Mouse (Mus musculus) intestine, embryonic 16.5 days (tissue): ENCODE measurements around the gene Cdc42bpg. TPM values are rescaled to one million over a fixed set of nuclear protein-coding genes. Genes with fewer than 3 reads are reported as not detected.
A peak's percentile ranks its signal among the peaks of the same experiment; 100 is the strongest.

Experiments
- ATAC-seq: fragments of 200-750 bp; cut with Nextera tagmentation; 2 replicates; pipeline ENCODE4 v1.8.0; 2017; ENCODE audit warnings: moderate TSS enrichment, moderate library complexity
- H3K27ac ChIP-seq: fragments of 300-500 bp; sonication (generic); 2 replicates; pipeline ENCODE4 v1.5.1; 2014; ENCODE audit warnings: mild to moderate bottlenecking, low read length
- H3K27me3 ChIP-seq: fragments of 300-500 bp; sonication (generic); replicated peaks from 2 replicates; pipeline ENCODE4 v1.6.1; 2014; ENCODE audit warnings: low read length, control low read depth, mixed read lengths; ENCODE audit not compliant: control insufficient read depth, insufficient read depth
- H3K36me3 ChIP-seq: fragments of 300-500 bp; sonication (generic); 2 replicates; pipeline ENCODE4 v1.6.1; 2014; ENCODE audit warnings: low read length, control low read depth; ENCODE audit not compliant: control insufficient read depth, insufficient read depth
- H3K4me1 ChIP-seq: fragments of 300-500 bp; sonication (generic); 2 replicates; pipeline ENCODE4 v1.6.1; 2014; ENCODE audit warnings: low read length, control low read depth, mixed read lengths; ENCODE audit not compliant: control insufficient read depth, insufficient read depth
- H3K4me2 ChIP-seq: fragments of 300-500 bp; sonication (generic); 2 replicates; pipeline ENCODE4 v1.6.1; 2014; ENCODE audit warnings: low read depth, low read length, control low read depth
- H3K4me3 ChIP-seq: fragments of 300-500 bp; sonication (generic); 2 replicates; pipeline ENCODE4 v1.5.1; 2014; ENCODE audit warnings: mild to moderate bottlenecking, low read length
- H3K9ac ChIP-seq: fragments of 300-500 bp; sonication (generic); 2 replicates; pipeline ENCODE4 v1.6.1; 2014; ENCODE audit warnings: low read depth, low read length
- H3K9me3 ChIP-seq: fragments of 300-500 bp; sonication (generic); 2 replicates; pipeline ENCODE4 v1.6.1; 2016; ENCODE audit warnings: low read length, control low read depth; ENCODE audit not compliant: control insufficient read depth
- WGBS: fragments of 180-500 bp; shearing (Covaris S2); extraction: QIAGEN DNeasy Blood & Tissue Kit; methylation state at CpG from one replicate; pipeline ENCODE4 v1.1.7; 2014; 5-methylcytosine and 5-hydroxymethylcytosine counted together
- polyA plus RNA-seq: library from polyadenylated mRNA; unstranded; fragments of >200 nt; fragmentation: Nextera tagmentation; extraction: Ambion mirVana; gene quantifications from 2 replicates; pipeline ENCODE4 v1.2.1, GENCODE M21; 2015

Gene Cdc42bpg
- polyA plus RNA-seq, 1 experiment from 2014 or later = 1.2 TPM

DNA sequence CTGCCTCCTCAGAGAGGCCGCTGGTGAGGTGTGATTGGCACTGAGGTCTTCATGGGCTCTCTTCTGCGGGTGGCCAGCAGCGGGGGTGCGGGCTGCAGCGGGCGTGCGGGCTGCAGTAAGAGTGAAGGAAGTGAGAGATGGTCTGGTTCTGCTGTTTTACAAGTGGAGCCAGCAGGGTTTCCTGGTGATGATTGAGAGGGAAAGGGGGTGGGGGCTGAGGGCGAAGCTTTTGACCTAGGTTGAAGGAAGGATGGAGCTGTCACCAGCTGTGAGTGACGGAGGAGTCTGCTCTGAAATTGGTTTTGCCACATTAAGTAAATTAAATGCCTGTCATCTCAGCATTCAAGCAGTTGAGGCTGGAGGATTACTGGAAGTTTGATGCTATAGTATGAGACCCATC is 42.5 kb downstream of the Cdc42bpg start:
- no peaks in the 10 kb centered on the region for H3K36me3 ChIP-seq
- H3K9ac ChIP-seq = no peak overlapping the region
- no peak overlapping the region for H3K4me3 ChIP-seq
- H3K9me3 ChIP-seq = no peaks in the 10 kb centered on the region
- no peaks in the 10 kb centered on the region for H3K27me3 ChIP-seq
- WGBS = 77% methylated on average over 9 of the region's 9 CpGs
- no peak overlapping the region for H3K4me2 ChIP-seq
- no peak for ATAC-seq
- no peak overlapping the region for H3K27ac ChIP-seq
- no peaks in the 10 kb centered on the region; the same call in 1 of the 2 replicates for H3K4me1 ChIP-seq

DNA sequence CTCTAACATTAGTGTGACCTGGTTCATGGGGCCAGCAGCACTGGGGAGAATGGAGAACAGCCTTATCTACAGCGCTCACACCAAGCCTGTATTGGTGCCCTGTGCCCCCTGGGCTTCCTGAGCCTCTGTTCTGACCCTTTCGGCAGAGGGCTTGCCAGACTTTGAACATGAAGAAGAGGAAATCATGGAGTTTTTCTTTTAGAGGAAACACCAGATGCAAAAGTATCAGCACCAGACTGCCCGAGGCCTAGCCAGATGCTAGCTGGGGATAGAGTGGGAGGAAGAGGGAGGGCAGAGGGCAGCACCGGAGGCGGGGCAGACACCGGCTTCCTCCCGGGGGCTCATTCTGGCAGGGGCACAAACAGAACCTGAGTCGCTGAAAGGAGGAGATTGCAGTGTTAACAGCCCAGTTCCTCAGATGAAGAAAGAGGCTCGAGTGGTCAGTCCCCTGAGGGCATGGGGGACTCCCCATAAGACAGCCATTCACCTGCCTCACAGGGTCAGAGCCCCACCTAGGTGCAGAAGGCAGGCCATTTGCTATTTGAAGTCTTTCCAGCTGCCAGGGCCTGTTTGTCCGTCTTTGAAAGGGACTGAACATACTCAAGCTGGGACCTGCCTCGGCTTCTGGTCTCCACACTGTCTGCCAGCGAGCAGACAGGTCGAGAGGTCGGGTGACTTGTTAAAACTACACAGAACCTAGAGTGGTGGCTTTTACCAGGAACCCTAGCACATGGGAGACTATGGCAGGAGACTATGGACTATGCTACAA is 43.1 kb downstream of the Cdc42bpg start:
- Histone ChIP-seq H3K27ac (no peak overlapping the region), H3K4me1 (no peaks in the 10 kb centered on the region; the same call in 1 of the 2 replicates), H3K9me3 (no peaks in the 10 kb centered on the region), H3K4me2 (no peak overlapping the region), H3K9ac (no peak overlapping the region), H3K4me3 (no peak overlapping the region), H3K27me3 (no peaks in the 10 kb centered on the region), H3K36me3 (no peaks in the 10 kb centered on the region)
- ATAC-seq = peak; percentile 31; the same call in 1 of the 2 replicates
- WGBS = 40% methylated on average over 14 of the region's 14 CpGs

DNA sequence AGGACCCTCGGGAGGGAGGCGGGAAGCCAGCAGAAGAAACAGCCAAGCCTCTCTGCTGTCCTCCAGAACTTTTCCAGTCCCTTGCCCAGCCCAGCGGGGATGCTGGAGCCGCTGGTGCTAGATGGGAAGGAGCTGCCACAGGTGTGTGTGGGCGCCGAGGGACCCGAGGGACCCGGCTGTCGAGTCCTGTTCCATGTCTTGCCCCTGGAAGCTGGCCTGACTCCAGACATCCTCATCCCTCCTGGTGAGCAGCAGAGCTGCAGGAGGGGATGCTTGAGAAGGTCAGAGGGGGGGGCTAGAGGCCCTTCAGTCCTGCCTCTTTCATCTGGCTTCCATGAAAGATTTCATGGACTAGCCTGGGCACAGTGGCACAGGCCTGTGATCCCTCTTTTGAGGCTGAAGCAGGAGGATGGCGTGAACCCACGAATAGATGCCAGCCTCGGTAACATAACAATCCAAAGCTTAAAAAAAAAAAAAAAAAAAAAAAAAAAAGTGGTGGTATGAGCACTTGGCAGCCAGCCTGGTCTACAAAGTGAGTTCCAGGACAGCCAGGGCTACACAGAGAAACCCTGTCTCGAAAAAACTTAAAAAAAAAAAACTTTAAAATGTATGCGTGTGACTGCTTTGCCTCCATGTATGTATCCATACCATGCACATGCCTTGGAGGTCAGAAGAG is 45.3 kb downstream of the Cdc42bpg start:
- 70% methylated on average over 14 of the region's 14 CpGs for WGBS
- Histone ChIP-seq H3K9me3 (no peaks in the 10 kb centered on the region), H3K9ac (no peak overlapping the region)

DNA sequence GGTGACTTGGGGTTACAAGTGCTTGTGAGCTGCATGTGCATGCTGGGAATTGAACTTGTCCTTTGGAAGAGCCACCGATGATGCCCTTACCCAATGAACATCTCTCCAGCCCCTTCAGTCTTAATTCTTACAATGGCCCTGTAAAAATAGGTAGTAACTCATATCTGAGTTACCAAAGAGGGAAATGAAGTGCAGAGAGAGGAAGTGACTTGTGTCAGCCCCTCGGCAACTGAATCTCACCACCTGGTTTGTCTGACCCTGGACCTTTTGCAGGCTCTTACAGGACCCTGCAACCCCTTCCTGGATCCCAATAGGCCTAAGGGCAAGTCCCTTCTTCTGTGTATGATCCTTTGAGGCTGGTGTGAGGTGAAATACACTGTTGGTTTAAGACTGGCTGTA is 45.9 kb downstream of the Cdc42bpg start:
- H3K27ac ChIP-seq = no peak overlapping the region
- H3K4me2 ChIP-seq = no peak overlapping the region
- H3K27me3 ChIP-seq = no peaks in the 10 kb centered on the region
- H3K4me1 ChIP-seq = no peaks in the 10 kb centered on the region; the same call in 1 of the 2 replicates
- H3K36me3 ChIP-seq = no peaks in the 10 kb centered on the region
- no peak overlapping the region for H3K4me3 ChIP-seq
- H3K9me3 ChIP-seq = no peaks in the 10 kb centered on the region
- H3K9ac ChIP-seq = no peak overlapping the region
- no peak for ATAC-seq
- WGBS = 88% methylated on average over 2 of the region's 2 CpGs

More for the DNA sequence above, 45.3 kb downstream of the Cdc42bpg start:
- ATAC-seq = no peak
- Histone ChIP-seq H3K4me3 (no peak overlapping the region), H3K4me1 (no peaks in the 10 kb centered on the region; the same call in 1 of the 2 replicates), H3K27me3 (no peaks in the 10 kb centered on the region), H3K4me2 (no peak overlapping the region), H3K27ac (no peak overlapping the region), H3K36me3 (no peaks in the 10 kb centered on the region)

DNA sequence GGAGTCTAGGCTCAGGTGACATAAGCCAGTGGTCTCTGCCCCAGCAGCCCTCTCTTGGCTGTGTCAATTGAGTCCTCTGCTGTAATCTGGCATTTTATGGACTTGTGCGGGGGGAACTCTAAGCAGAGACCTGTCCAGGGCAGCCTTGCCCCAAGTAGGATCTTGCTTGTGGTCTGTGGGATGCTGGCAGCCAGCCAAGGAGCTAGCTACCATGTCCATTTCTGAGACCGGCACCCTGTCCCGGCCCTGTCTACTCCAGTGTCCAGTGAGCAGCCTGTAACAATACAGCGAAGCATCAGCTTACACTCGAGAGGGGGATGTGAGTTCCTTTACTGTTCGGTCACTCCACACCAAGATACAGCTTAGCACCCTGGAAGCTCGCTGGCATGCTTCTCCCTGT is 47.8 kb downstream of the Cdc42bpg start:
- H3K27ac ChIP-seq = no peak overlapping the region
- no peak overlapping the region for H3K4me2 ChIP-seq
- WGBS = 88% methylated on average over 7 of the region's 7 CpGs
- H3K4me3 ChIP-seq = no peak overlapping the region
- no peak for ATAC-seq
- no peak overlapping the region for H3K9ac ChIP-seq
- H3K36me3 ChIP-seq = no peaks in the 10 kb centered on the region
- no peaks in the 10 kb centered on the region; the same call in 1 of the 2 replicates for H3K4me1 ChIP-seq
- no peaks in the 10 kb centered on the region for H3K9me3 ChIP-seq
- H3K27me3 ChIP-seq = no peaks in the 10 kb centered on the region

DNA sequence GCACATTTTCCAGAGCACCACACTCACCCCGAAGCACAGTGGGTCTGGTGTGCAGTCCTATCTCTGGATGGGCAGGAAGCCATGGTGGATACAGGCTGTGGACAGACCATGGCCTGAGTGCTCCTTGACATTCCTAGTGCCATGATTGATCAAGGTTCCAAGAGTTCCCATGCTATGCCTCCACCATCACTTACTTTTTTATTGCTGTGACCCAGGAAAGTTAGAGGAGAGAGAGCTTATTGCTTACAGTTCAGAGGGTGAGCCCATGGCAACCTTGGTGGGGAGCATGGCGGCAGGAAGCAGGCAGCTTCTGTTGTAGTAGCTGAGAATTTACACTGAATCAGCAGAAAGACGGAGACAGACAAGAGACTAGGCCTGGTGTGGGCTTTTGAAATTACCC is 55.0 kb downstream of the Cdc42bpg start:
- Histone ChIP-seq H3K4me2 (no peak overlapping the region), H3K36me3 (peaks cover 6% of the 10 kb centered on the region), H3K27ac (no peak overlapping the region), H3K4me3 (no peak overlapping the region), H3K27me3 (no peaks in the 10 kb centered on the region), H3K4me1 (peaks cover 14% of the 10 kb centered on the region), H3K9me3 (no peaks in the 10 kb centered on the region), H3K9ac (no peak overlapping the region)
- ATAC-seq = no peak
- 95% methylated on average over 3 of the region's 3 CpGs for WGBS

DNA sequence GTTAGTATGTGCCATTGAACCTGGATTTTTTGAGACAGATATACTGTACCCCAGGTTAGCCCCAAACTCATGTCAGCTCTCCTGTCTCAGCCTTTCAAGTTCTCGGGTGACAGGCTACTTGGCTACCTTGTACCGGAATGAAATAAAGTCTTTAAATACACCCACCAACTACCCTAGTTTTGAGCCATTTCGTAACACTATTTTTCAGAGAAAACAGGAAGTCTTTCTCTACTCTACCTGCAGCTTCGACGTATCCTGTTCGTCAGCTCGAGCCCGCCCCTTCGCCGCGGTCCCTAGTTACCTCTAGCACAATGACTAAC is 56.8 kb downstream of the Cdc42bpg start:
- Histone ChIP-seq H3K9ac (peak overlapping the region; percentile 53), H3K4me1 (peaks cover 18% of the 10 kb centered on the region), H3K4me3 (peak overlapping the region; percentile 98), H3K9me3 (no peaks in the 10 kb centered on the region), H3K27me3 (no peaks in the 10 kb centered on the region), H3K36me3 (peaks cover 11% of the 10 kb centered on the region), H3K4me2 (peak overlapping the region; percentile 49), H3K27ac (peak overlapping the region; percentile 67)
- WGBS = 1% methylated on average over 11 of the region's 11 CpGs
- ATAC-seq = peak; percentile 91

DNA sequence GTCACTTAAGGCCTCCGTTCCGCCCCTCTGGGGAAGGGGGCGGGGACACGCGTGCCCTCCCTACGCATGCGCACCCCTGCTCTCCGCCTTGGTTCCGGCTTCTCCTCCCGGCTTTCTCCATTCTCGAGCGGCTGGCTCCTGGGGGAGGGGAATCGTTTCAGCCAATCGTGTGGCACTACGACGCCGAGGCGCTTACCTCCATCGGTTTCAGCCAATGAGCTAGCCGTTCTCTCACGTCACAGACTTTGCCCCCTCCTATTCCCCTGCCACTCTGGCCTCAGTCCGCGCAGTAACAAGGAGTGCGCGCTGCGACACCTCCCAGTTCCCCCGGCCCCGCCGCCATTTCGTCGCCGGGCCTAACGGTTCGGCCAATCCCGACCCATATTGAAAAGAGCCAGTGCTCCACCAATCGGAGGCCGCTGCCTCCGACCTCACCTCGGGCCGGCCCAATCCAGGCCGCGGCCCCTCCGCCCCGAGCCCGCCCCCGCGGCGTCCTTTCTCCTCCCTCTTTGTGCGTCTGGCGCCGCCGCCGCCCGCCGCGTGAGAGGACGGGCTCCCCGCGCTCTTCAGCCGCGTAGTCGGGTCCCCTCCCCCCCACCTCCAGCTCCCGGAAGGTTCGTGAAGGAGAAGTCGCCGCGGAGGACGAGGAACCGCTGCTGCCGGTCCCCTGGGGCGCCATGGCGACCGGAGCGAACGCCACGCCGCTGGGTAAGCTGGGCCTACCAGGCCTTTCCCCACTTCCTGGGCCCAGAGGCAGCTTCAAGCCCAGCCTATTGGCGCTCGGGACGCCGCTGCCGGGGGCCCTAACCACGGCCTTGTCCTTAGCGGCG is 57.4 kb downstream of the Cdc42bpg start, which contains the start of gene Sf1:
Gene Sf1, plus strand, starts transcription at position 280 of the 830 bp plus-strand sequence.
- H3K4me2 ChIP-seq = peak within 1 kb of the TSS; percentile 65
- peak within 1 kb of the TSS; percentile 98 for H3K4me3 ChIP-seq
- peaks cover 18% of the 10 kb centered on the region for H3K4me1 ChIP-seq
- peak within 1 kb of the TSS; percentile 99 for H3K9ac ChIP-seq
- peak within 1 kb of the TSS; percentile 100 for H3K27ac ChIP-seq
- under 1% methylated on average over 85 of the region's 85 CpGs for WGBS
- H3K27me3 ChIP-seq = no peaks in the 10 kb centered on the region
- H3K36me3 ChIP-seq = peaks cover 11% of the 10 kb centered on the region
- peak; percentile 98 for ATAC-seq
- H3K9me3 ChIP-seq = no peaks in the 10 kb centered on the region

DNA sequence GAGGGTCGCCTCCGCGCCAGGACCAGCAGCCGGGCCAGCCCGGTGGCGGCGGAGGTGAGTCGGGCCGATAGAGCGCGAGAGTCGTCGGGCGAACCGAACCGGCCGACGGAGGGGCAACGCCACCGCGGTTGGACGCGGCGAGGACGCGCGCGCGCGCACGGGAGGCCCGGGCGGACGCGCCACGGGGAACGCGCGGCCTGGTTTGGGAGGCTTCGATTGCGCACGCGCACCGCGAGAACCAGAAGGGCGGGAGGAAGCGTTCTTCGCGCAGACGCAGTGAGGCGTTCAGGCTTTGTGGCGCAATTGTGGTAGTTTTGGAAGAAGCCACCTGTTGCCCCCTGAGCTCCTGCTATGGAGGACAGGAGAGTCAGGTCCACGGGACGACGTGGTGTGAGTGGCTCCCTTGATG is 58.1 kb downstream of the Cdc42bpg start:
- peak overlapping the region; percentile 65 for H3K4me2 ChIP-seq
- H3K9me3 ChIP-seq = no peaks in the 10 kb centered on the region
- no peaks in the 10 kb centered on the region for H3K27me3 ChIP-seq
- H3K9ac ChIP-seq = peak overlapping the region; percentile 99
- peaks cover 11% of the 10 kb centered on the region for H3K36me3 ChIP-seq
- H3K4me3 ChIP-seq = peak overlapping the region; percentile 98
- WGBS = under 1% methylated on average over 55 of the region's 55 CpGs
- H3K4me1 ChIP-seq = peaks cover 18% of the 10 kb centered on the region
- H3K27ac ChIP-seq = peak overlapping the region; percentile 100
- 0 out of 2 replicates have a peak, but pooled peaks have one; percentile 1 for ATAC-seq
